Mouse (Mus musculus) layer of hippocampus, adult 2 months (tissue): Measurements from ENCODE around the gene Nyap1. TPM values are rescaled to one million over a fixed set of nuclear protein-coding genes. Genes with fewer than 3 reads are reported as not detected.

Experiments used
- DNase-seq, 2 experiments: peaks; one replicate each; pipeline ENCODE4 v3.0.0; 2022; ENCODE audit warnings: low spot score in 2 of 2
- H3K27ac ChIP-seq: fragments of 200-600 bp; 2 replicates; pipeline ENCODE4 v1.8.1; 2022
- H3K4me3 ChIP-seq: fragments of 200-600 bp; 2 replicates; pipeline ENCODE4 v1.8.1; 2022; ENCODE audit warnings: mild to moderate bottlenecking
- CTCF ChIP-seq: fragments of 200-600 bp; conservative IDR thresholded peaks from 2 replicates; pipeline ENCODE4 v1.8.1; 2022; ENCODE audit warnings: antibody characterized with exemption, mild to moderate bottlenecking, moderate library complexity
- total RNA-seq, 2 experiments: library from RNA; stranded (reverse); gene quantifications; 2 replicates each; pipeline ENCODE4 v1.2.3; 2021

Nyap1 gene
- total RNA-seq, 2 experiments from 2014 or later, result 70.4 to 72.5 TPM

- no peak for TF ChIP-seq CTCF
Observed at GRCm38 (mm10) chr5:137690531-137690930, 50.9 kb downstream of the Nyap1 start.

DNA sequence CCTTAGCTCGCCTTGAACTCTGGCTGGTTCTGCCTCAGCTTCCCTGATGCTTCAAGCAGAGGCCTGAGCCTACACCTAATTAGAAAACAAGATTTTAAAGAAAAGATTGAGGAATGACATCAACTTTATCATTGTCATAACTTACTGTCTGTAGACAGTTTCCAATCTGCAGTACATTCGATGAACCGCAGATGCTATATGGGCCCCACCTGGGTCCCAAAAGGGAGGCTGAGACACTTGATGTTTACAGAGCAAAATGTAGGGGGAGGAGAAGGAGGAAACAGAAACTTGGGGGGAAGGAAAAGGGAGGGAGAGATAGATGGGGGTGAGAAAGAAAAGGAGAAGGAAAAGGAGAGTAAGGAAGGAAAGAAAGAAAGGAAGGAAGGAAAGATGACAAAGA is 51.4 kb downstream of the Nyap1 start:
- Histone ChIP-seq H3K4me3 (no peak overlapping the region), H3K27ac (no peak overlapping the region)
- no peak for DNase-seq
- no peak for TF ChIP-seq CTCF

More at GRCm38 (mm10) chr5:137690531-137690930, 50.9 kb downstream of the Nyap1 start:
- no peak for DNase-seq
- Histone ChIP-seq H3K27ac (no peak overlapping the region), H3K4me3 (no peak overlapping the region)

DNA sequence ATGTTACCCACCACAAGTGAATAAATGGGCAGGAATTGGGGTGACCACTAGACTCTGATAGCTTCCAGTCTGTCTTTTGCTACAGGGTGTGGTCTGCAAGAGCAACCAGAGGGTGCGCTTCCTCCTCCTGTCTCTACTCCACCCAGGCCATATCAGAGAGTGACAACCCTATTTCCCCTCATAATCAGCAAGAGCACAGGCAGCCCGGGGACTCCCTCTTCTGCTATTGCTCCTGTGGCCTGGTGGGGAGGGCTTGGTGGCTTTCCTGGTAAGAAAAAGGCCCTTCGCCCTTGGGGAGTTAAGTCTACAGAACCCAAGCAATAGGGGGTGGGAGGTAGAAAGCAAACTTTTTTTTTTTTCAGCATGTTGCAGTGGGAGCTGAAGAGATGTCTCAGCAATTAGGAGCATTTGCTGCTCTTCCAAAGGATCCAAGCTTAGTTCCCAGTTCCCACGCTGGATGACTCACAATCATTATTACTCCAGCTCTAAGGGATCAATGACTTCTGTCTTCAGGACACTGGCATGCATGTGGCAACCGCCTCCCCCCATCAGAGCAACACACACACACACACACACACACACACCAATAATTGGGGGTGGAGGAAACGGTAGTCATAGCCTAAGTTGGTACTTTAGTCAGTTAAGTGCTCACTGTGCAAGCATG is 55.1 kb downstream of the Nyap1 start:
- H3K4me3 ChIP-seq, result no peak overlapping the region
- no peak for TF ChIP-seq CTCF
- no peak for DNase-seq

DNA sequence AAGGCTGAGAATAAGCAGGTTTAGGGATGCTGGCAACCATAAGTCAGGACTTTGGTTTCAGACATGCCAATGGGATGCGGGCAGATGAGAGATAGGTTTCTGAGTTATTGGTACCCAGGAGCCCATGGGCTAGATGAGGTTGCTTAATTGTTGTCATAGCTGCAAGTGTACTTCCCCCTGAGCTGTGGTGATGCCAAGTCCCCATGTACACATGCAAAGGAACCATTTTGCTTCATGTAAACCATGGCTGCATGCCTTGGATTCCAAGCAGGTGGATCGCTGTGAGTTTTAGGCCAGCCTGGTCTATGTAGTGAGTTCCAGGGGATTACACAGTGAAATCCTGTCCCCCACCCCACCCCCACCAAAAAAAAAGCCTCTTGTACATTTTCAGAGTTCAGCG is 55.8 kb downstream of the Nyap1 start:
- no peak for DNase-seq
- Histone ChIP-seq H3K4me3 (no peak overlapping the region), H3K27ac (no peak overlapping the region)
- no peak for TF ChIP-seq CTCF

More for the DNA sequence above, 55.1 kb downstream of the Nyap1 start:
- no peak overlapping the region for H3K27ac ChIP-seq

GRCm38 (mm10) chr5:137684294-137685123 is 56.9 kb downstream of the Nyap1 start, which contains the start of gene Agfg2:
Gene Agfg2, minus strand, starts transcription at chr5:137684726.
- peak; percentile 50 for TF ChIP-seq CTCF
- Histone ChIP-seq H3K27ac (peak within 1 kb of the TSS; percentile 93), H3K4me3 (peak within 1 kb of the TSS; percentile 98)
- peak; percentile 98 to 100 for DNase-seq

- Histone ChIP-seq H3K4me3 (peak overlapping the region; percentile 98), H3K27ac (peak overlapping the region; percentile 93)
- no peak for DNase-seq
- TF ChIP-seq CTCF, result no peak
Observed at GRCm38 (mm10) chr5:137683388-137684293, 57.8 kb downstream of the Nyap1 start.

- no peak for DNase-seq
- Histone ChIP-seq H3K27ac (peak overlapping the region; percentile 93), H3K4me3 (peak overlapping the region; percentile 98)
- TF ChIP-seq CTCF, result no peak
Observed at GRCm38 (mm10) chr5:137682526-137682925, 58.9 kb downstream of the Nyap1 start.

Other genes with a start within 250 kb of the Nyap1 start
- gene Pop7, start 239.1 kb downstream of the Nyap1 start, total RNA-seq, result 10 to 100 TPM; 33.8 to 35.1 TPM
- gene Gigyf1, start 223.1 kb downstream of the Nyap1 start, total RNA-seq, result 10 to 100 TPM; 61.9 to 63.5 TPM
- gene Epo, start 208.4 kb downstream of the Nyap1 start, total RNA-seq, result not detected
- gene Gnb2, start 208.1 kb downstream of the Nyap1 start, total RNA-seq, result 100 to 1,000 TPM; 600 to 607 TPM
- 100 to 1,000 TPM; 138 to 142 TPM for gene Actl6b, start 188.1 kb downstream of the Nyap1 start, total RNA-seq
- 10 to 100 TPM; 16.7 to 20.2 TPM for gene Tfr2, start 171.8 kb downstream of the Nyap1 start, total RNA-seq
- gene Mospd3, start 140.5 kb downstream of the Nyap1 start, total RNA-seq, result 10 to 100 TPM; 26.2 to 29.3 TPM
- 1 to 10 TPM; 6.1 to 8.4 TPM for gene Pcolce, start 127.8 kb downstream of the Nyap1 start, total RNA-seq
- under 1 TPM in 1 of 2 experiments, not detected in 1; 0.56 TPM for gene Fbxo24, start 112.6 kb downstream of the Nyap1 start, total RNA-seq
- 10 to 100 TPM; 25.4 to 28.1 TPM for gene Lrch4, start 112.5 kb downstream of the Nyap1 start, total RNA-seq
- gene Gm20605, start 112.4 kb downstream of the Nyap1 start, total RNA-seq, result 10 to 100 TPM; 15.5 to 19.7 TPM
- 10 to 100 TPM in 1 of 2 experiments, 1 to 10 TPM in 1; 8.4 to 16.4 TPM for gene Sap25, start 100.3 kb downstream of the Nyap1 start, total RNA-seq
- under 1 TPM in 1 of 2 experiments, not detected in 1; 0.15 TPM for gene Irs3, start 95.9 kb downstream of the Nyap1 start, total RNA-seq
- gene Agfg2, start 56.9 kb downstream of the Nyap1 start, total RNA-seq, result 10 to 100 TPM; 64.1 to 67.3 TPM
- gene Tsc22d4, start 4.1 kb upstream of the Nyap1 start, total RNA-seq, result 100 to 1,000 TPM; 160 to 174 TPM
- 10 to 100 TPM; 19.8 to 25.4 TPM for gene Ppp1r35, start 37.2 kb upstream of the Nyap1 start, total RNA-seq
- gene Mepce, start 46.0 kb upstream of the Nyap1 start, total RNA-seq, result 10 to 100 TPM; 43.6 to 49.2 TPM
- 1 to 10 TPM; 5.7 to 8.1 TPM for gene Zcwpw1, start 46.2 kb upstream of the Nyap1 start, total RNA-seq
- gene Pilra, start 94.7 kb upstream of the Nyap1 start, total RNA-seq, result 1 to 10 TPM in 1 of 2 experiments, under 1 TPM in 1; 0.54 to 1.1 TPM
- not detected for gene Pilrb1, start 116.5 kb upstream of the Nyap1 start, total RNA-seq
- gene Pilrb2, start 130.2 kb upstream of the Nyap1 start, total RNA-seq, result not detected
- under 1 TPM; 0.22 to 0.23 TPM for gene Cyp3a13, start 180.0 kb upstream of the Nyap1 start, total RNA-seq
- 10 to 100 TPM; 23.1 to 24.3 TPM for gene Gjc3, start 221.5 kb upstream of the Nyap1 start, total RNA-seq
- gene Azgp1, start 239.9 kb upstream of the Nyap1 start, total RNA-seq, result not detected